Mouse (Mus musculus) lung, adult 2 months (tissue): Measurements from ENCODE around the gene Epb41l1.

ENCODE experiments used
- CTCF ChIP-seq: fragments of 200-500 bp; IDR thresholded peaks from 2 replicates; pipeline ENCODE4 v1.5.1; 2011; ENCODE audit warnings: mild to moderate bottlenecking, low read length, control low read depth; ENCODE audit not compliant: insufficient read depth
- POLR2A ChIP-seq: fragments of 200-500 bp; IDR thresholded peaks from 2 replicates; pipeline ENCODE4 v1.6.1; 2011; ENCODE audit warnings: low read depth, mild to moderate bottlenecking, control low read depth, low read length, borderline replicate concordance; ENCODE audit errors: extremely low read depth

GRCm38 (mm10) chr2:156415674-156416073 is 5.0 kb upstream of the Epb41l1 start:
- TF ChIP-seq CTCF = no peak
- no peak for TF ChIP-seq POLR2A
